Mouse (Mus musculus): ENCODE results near the gene Dnlz. TPM values are rescaled to one million over a fixed set of nuclear protein-coding genes. Genes with fewer than 3 reads are reported as not detected.

The Dnlz gene
- polyA plus RNA-seq, 1 experiment from 2014 or later = 25.1 TPM

- 91% methylated on average over 13 of the region's 13 CpGs for WGBS
- peaks cover 30% of the 10 kb centered on the region for H3K36me3 ChIP-seq (replicated peaks; ENCODE audit: control insufficient read depth, insufficient read depth, low read depth, low read length)
Observed at GRCm38 (mm10) chr2:26323589-26324325, 28.2 kb downstream of the Dnlz start.

GRCm38 (mm10) chr2:26320245-26321185, 31.4 kb downstream of the Dnlz start:
- H3K4me2 ChIP-seq (ENCODE audit: low read depth, low read length) = no peak overlapping the region
- no peak for DNase-seq (ENCODE audit: low spot score)
- ATAC-seq (replicated peaks; ENCODE audit: insufficient number of reproducible peaks, low FRiP score, low TSS enrichment, low read depth) = no peak
- peaks cover 17% of the 10 kb centered on the region for H3K36me3 ChIP-seq (replicated peaks; ENCODE audit: control insufficient read depth, insufficient read depth, low read depth, low read length)
- H3K4me1 ChIP-seq (ENCODE audit: control insufficient read depth, insufficient read depth, low read length) = peaks cover 10% of the 10 kb centered on the region
- no peaks in the 10 kb centered on the region for H3K27me3 ChIP-seq (ENCODE audit: control insufficient read depth, insufficient read depth, low read length)
- whole genome bisulfite sequencing = 89% methylated on average over 14 of the region's 14 CpGs
- H3K27ac ChIP-seq (replicated peaks; ENCODE audit: low read depth, low read length) = no peak overlapping the region
- no peak overlapping the region for H3K4me3 ChIP-seq (ENCODE audit: low read depth, low read length)
- no peak overlapping the region for H3K9ac ChIP-seq (replicated peaks; ENCODE audit: low read length)
- H3K9me3 ChIP-seq (replicated peaks; ENCODE audit: control insufficient read depth, low read length) = no peaks in the 10 kb centered on the region

More at GRCm38 (mm10) chr2:26323589-26324325, 28.2 kb downstream of the Dnlz start:
- H3K27ac ChIP-seq (replicated peaks; ENCODE audit: low read depth, low read length) = no peak overlapping the region
- H3K27me3 ChIP-seq (ENCODE audit: control insufficient read depth, insufficient read depth, low read length) = no peaks in the 10 kb centered on the region
- H3K9me3 ChIP-seq (replicated peaks; ENCODE audit: control insufficient read depth, low read length) = no peaks in the 10 kb centered on the region
- H3K4me1 ChIP-seq (ENCODE audit: control insufficient read depth, insufficient read depth, low read length) = no peaks in the 10 kb centered on the region
- H3K4me2 ChIP-seq (ENCODE audit: low read depth, low read length) = no peak overlapping the region
- H3K9ac ChIP-seq (replicated peaks; ENCODE audit: low read length) = no peak overlapping the region
- no peak overlapping the region for H3K4me3 ChIP-seq (ENCODE audit: low read depth, low read length)
- DNase-seq (ENCODE audit: low spot score) (no peak), ATAC-seq (replicated peaks; ENCODE audit: insufficient number of reproducible peaks, low FRiP score, low TSS enrichment, low read depth) (no peak)

- ATAC-seq (replicated peaks; ENCODE audit: insufficient number of reproducible peaks, low FRiP score, low TSS enrichment, low read depth) = no peak
- Histone ChIP-seq H3K4me2 (ENCODE audit: low read depth, low read length) (no peak overlapping the region), H3K36me3 (replicated peaks; ENCODE audit: control insufficient read depth, insufficient read depth, low read depth, low read length) (peaks cover 10% of the 10 kb centered on the region), H3K4me3 (ENCODE audit: low read depth, low read length) (no peak overlapping the region), H3K27me3 (ENCODE audit: control insufficient read depth, insufficient read depth, low read length) (no peaks in the 10 kb centered on the region), H3K9me3 (replicated peaks; ENCODE audit: control insufficient read depth, low read length) (no peaks in the 10 kb centered on the region), H3K27ac (replicated peaks; ENCODE audit: low read depth, low read length) (no peak overlapping the region), H3K9ac (replicated peaks; ENCODE audit: low read length) (no peak overlapping the region), H3K4me1 (ENCODE audit: control insufficient read depth, insufficient read depth, low read length) (peaks cover 13% of the 10 kb centered on the region)
- DNase-seq (ENCODE audit: low spot score) = no peak
- WGBS = 88% methylated on average over 13 of the region's 13 CpGs
Observed at GRCm38 (mm10) chr2:26319519-26320244, 32.2 kb downstream of the Dnlz start.

GRCm38 (mm10) chr2:26319109-26319508, 32.8 kb downstream of the Dnlz start:
- 91% methylated on average over 9 of the region's 9 CpGs for WGBS
- H3K4me2 ChIP-seq (ENCODE audit: low read depth, low read length) = no peak overlapping the region
- no peaks in the 10 kb centered on the region for H3K9me3 ChIP-seq (replicated peaks; ENCODE audit: control insufficient read depth, low read length)
- no peak for DNase-seq (ENCODE audit: low spot score)
- peaks cover 19% of the 10 kb centered on the region for H3K4me1 ChIP-seq (ENCODE audit: control insufficient read depth, insufficient read depth, low read length)
- H3K9ac ChIP-seq (replicated peaks; ENCODE audit: low read length) = no peak overlapping the region
- H3K27me3 ChIP-seq (ENCODE audit: control insufficient read depth, insufficient read depth, low read length) = no peaks in the 10 kb centered on the region
- H3K27ac ChIP-seq (replicated peaks; ENCODE audit: low read depth, low read length) = no peak overlapping the region
- H3K4me3 ChIP-seq (ENCODE audit: low read depth, low read length) = no peak overlapping the region
- no peak for ATAC-seq (replicated peaks; ENCODE audit: insufficient number of reproducible peaks, low FRiP score, low TSS enrichment, low read depth)
- peaks cover 6% of the 10 kb centered on the region for H3K36me3 ChIP-seq (replicated peaks; ENCODE audit: control insufficient read depth, insufficient read depth, low read depth, low read length)

- no peak overlapping the region for H3K4me2 ChIP-seq (ENCODE audit: low read depth, low read length)
- H3K4me3 ChIP-seq (ENCODE audit: low read depth, low read length) = no peak overlapping the region
- H3K9me3 ChIP-seq (replicated peaks; ENCODE audit: control insufficient read depth, low read length) = no peaks in the 10 kb centered on the region
- DNase-seq (ENCODE audit: low spot score) (no peak), ATAC-seq (replicated peaks; ENCODE audit: insufficient number of reproducible peaks, low FRiP score, low TSS enrichment, low read depth) (no peak)
- peaks cover 19% of the 10 kb centered on the region for H3K4me1 ChIP-seq (ENCODE audit: control insufficient read depth, insufficient read depth, low read length)
- no peak overlapping the region for H3K9ac ChIP-seq (replicated peaks; ENCODE audit: low read length)
- no peaks in the 10 kb centered on the region for H3K27me3 ChIP-seq (ENCODE audit: control insufficient read depth, insufficient read depth, low read length)
- 89% methylated on average over 3 of the region's 3 CpGs for WGBS
- H3K36me3 ChIP-seq (replicated peaks; ENCODE audit: control insufficient read depth, insufficient read depth, low read depth, low read length) = peaks cover under 1% of the 10 kb centered on the region; the same call in 1 of the 2 replicates
- H3K27ac ChIP-seq (replicated peaks; ENCODE audit: low read depth, low read length) = no peak overlapping the region
Observed at GRCm38 (mm10) chr2:26317991-26318672, 33.8 kb downstream of the Dnlz start.

GRCm38 (mm10) chr2:26317371-26317770, 34.5 kb downstream of the Dnlz start:
- H3K27ac ChIP-seq (replicated peaks; ENCODE audit: low read depth, low read length) = no peak overlapping the region
- H3K9me3 ChIP-seq (replicated peaks; ENCODE audit: control insufficient read depth, low read length) = no peaks in the 10 kb centered on the region
- WGBS = 70% methylated on average over 3 of the region's 3 CpGs
- no peak overlapping the region for H3K4me3 ChIP-seq (ENCODE audit: low read depth, low read length)
- H3K4me2 ChIP-seq (ENCODE audit: low read depth, low read length) = peak overlapping the region; percentile 95
- peak overlapping the region; percentile 94 for H3K9ac ChIP-seq (replicated peaks; ENCODE audit: low read length)
- H3K27me3 ChIP-seq (ENCODE audit: control insufficient read depth, insufficient read depth, low read length) = no peaks in the 10 kb centered on the region
- ATAC-seq (replicated peaks; ENCODE audit: insufficient number of reproducible peaks, low FRiP score, low TSS enrichment, low read depth) (no peak), DNase-seq (ENCODE audit: low spot score) (no peak)
- H3K4me1 ChIP-seq (ENCODE audit: control insufficient read depth, insufficient read depth, low read length) = peaks cover 19% of the 10 kb centered on the region
- H3K36me3 ChIP-seq (replicated peaks; ENCODE audit: control insufficient read depth, insufficient read depth, low read depth, low read length) = no peaks in the 10 kb centered on the region

- peaks cover 19% of the 10 kb centered on the region for H3K4me1 ChIP-seq (ENCODE audit: control insufficient read depth, insufficient read depth, low read length)
- H3K36me3 ChIP-seq (replicated peaks; ENCODE audit: control insufficient read depth, insufficient read depth, low read depth, low read length) = no peaks in the 10 kb centered on the region
- no peaks in the 10 kb centered on the region for H3K9me3 ChIP-seq (replicated peaks; ENCODE audit: control insufficient read depth, low read length)
- H3K9ac ChIP-seq (replicated peaks; ENCODE audit: low read length) = peak overlapping the region; percentile 94
- peak overlapping the region; percentile 93 for H3K4me3 ChIP-seq (ENCODE audit: low read depth, low read length)
- DNase-seq (ENCODE audit: low spot score) = peak; percentile 38
- peak overlapping the region; percentile 96; the same call in 1 of the 2 replicates for H3K27ac ChIP-seq (replicated peaks; ENCODE audit: low read depth, low read length)
- no peaks in the 10 kb centered on the region for H3K27me3 ChIP-seq (ENCODE audit: control insufficient read depth, insufficient read depth, low read length)
- H3K4me2 ChIP-seq (ENCODE audit: low read depth, low read length) = peak overlapping the region; percentile 95
- WGBS = 63% methylated on average over 9 of the region's 9 CpGs
- ATAC-seq (replicated peaks; ENCODE audit: insufficient number of reproducible peaks, low FRiP score, low TSS enrichment, low read depth) = no peak
Observed at GRCm38 (mm10) chr2:26316576-26317246, 35.2 kb downstream of the Dnlz start.
